Mouse (Mus musculus): ENCODE data around the gene Recql5.

The Recql5 gene

DNA sequence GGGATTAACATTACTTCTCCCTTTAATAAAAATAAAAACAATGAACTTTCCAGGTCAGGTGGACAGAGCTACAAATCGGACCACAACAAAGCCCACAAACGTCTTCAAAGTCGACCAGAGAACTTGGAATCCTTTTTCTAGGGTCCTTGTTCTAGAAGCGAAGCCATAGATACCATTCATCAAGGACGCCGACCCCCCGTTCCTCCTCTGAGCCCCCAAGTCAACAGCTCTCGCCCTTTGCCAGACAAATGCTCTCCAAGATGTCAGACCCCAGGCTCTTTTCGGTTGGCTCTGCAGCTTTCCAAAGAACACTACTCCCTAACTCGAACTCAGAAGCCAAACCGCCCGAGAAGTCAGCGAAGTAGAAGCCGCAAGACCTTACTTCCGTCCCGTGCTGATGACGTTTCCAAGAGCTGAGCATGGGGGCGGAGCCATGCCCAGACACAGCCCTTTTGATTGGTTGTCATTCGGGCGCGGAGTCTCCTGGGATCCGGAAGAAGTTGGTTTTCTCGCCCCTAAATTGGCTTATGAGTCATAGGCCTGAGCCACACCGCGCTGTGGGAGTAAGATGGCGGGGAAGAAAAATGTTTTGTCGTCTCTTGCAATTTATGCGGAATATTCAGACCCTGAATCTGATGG is at the start of gene Recql5, which contains the start of gene Sap30bp:
Recql5 (minus strand) TSS at position 370 of the 639 bp plus-strand sequence.
Sap30bp (plus strand) TSS at position 175 of the 639 bp plus-strand sequence.
- peak; percentile 99 for DNase-seq (ENCODE audit: extremely low spot score, low spot score)

- DNase-seq (ENCODE audit: extremely low spot score, low spot score): no peak
Observed at GRCm38 (mm10) chr11:115982472-115982871, 49.2 kb upstream of the Recql5 start.

- DNase-seq (ENCODE audit: extremely low spot score, low spot score): no peak
Observed at GRCm38 (mm10) chr11:115975544-115975943, 42.3 kb upstream of the Recql5 start.

DNA sequence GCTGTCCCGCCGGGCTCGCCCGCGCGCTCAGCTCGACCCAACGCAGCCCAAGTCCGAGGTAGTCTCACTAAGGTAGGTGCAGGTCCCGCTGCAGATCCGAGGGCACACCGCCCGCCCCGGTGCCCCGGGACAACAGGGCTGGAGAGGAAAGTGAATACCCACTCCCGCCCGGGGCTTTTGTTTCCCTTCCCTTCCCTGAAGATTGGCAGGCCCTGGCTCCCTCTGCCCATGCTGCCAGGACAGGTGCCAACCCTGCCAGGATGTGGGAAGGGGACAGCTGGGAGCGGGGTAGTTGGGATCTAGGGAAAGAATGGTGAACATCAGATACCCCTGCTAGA is 41.8 kb upstream of the Recql5 start:
- DNase-seq (ENCODE audit: extremely low spot score, low spot score): peak; percentile 19

GRCm38 (mm10) chr11:115974309-115975082 is 41.2 kb upstream of the Recql5 start, which contains the start of gene Itgb4:
TSS of gene Itgb4 (plus strand) at chr11:115974709.
- peak; percentile 19 for DNase-seq (ENCODE audit: extremely low spot score, low spot score)

DNA sequence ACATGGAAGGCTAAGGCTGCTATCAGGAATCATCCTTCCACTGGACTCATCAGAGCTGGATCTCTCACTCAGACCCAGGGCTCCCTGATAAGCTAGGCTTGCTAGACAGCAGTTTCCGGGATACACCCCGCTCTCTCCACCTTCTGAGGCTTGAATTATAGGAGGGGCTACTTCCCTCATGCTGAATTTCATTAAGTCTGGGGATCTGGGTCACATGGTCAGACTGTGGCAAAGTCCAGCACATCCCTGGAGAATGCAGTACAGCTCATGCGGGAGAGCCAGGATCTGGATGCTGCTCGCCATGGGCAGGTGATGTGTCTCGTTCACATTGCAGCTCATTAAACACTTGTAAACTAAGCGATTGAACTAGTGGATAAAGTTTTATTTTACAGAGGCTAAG is 37.7 kb upstream of the Recql5 start:
- no peak for DNase-seq (ENCODE audit: extremely low spot score, low spot score)

DNA sequence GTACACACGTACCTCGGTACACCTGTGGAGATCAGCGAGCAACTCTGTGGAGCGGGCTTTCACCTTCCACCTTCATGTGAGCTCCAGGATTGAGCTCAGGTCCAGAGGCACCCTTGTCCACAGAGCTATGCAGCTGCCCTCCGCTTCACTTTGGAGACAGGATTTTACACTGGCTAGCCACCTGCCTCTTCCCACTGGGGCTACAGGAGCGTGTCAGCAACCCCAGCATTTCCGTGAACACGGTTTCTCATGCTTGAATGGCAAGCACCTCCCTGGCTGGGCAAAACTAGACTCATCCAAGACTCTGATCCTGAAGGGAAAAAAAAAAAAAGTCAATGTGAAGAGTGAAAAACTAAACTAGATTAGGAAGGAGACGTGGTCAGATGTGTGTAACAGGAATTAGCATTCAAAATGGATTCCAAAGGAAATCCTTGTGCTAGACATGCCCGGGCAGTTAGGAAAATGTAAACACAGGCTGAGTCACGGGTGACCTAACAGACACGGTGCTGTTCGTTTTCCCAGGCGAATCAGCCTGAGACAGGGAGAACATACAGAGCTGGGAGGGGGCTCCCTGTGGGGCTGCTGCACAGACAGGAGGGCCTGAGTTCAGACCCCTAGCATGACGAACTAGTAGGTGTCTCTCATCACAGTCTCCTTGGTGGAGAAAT is 36.9 kb upstream of the Recql5 start:
- no peak for DNase-seq (ENCODE audit: extremely low spot score, low spot score)

DNA sequence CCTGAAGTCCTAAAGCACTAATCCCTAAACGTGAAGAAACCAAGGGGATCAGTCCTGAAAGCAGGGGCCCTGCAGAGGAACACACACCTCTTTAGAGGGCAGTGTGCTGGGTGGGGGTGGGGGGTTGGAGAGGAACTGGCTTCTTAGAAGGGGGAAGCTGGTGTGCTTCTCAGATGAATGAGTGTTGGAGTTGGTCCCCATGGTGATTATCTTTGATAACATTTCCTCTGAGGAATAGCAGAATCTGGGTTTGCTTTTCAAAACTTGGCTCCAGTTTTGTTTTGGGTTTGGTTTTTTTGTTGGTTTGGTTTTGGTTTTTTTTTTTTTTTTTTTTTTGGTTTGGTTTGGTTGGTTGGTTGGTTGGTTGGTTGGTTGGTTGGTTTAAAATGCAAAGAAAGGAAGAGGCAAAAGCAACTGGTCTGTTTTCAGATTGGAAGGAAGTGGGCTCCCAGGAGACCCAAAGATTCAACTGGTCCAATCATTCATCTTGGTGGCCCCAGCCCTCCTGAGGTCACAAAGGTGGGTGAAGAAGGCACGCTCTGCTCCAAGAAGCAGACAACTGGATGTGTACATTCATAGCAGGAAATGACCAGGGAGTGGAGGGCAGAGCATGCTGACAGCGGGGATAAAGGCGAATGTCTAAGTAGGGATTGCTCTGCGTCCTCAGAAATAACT is 35.6 kb upstream of the Recql5 start:
- no peak for DNase-seq (ENCODE audit: extremely low spot score, low spot score)

GRCm38 (mm10) chr11:115964977-115965604 is 31.8 kb upstream of the Recql5 start:
- DNase-seq (ENCODE audit: extremely low spot score, low spot score): no peak

- no peak for DNase-seq (ENCODE audit: extremely low spot score, low spot score)
Observed at GRCm38 (mm10) chr11:115962651-115963412, 29.6 kb upstream of the Recql5 start.

- DNase-seq (ENCODE audit: extremely low spot score, low spot score): no peak
Observed at GRCm38 (mm10) chr11:115959018-115959417, 25.7 kb upstream of the Recql5 start.

GRCm38 (mm10) chr11:115957971-115958370 is 24.7 kb upstream of the Recql5 start:
- no peak for DNase-seq (ENCODE audit: extremely low spot score, low spot score)

GRCm38 (mm10) chr11:115956453-115956852 is 23.2 kb upstream of the Recql5 start:
- peak; percentile 40 for DNase-seq (ENCODE audit: extremely low spot score, low spot score)

GRCm38 (mm10) chr11:115955195-115955858 is 22.1 kb upstream of the Recql5 start:
- DNase-seq (ENCODE audit: extremely low spot score, low spot score): no peak

GRCm38 (mm10) chr11:115954712-115955111 is 21.4 kb upstream of the Recql5 start:
- no peak for DNase-seq (ENCODE audit: extremely low spot score, low spot score)

GRCm38 (mm10) chr11:115950719-115951118 is 17.4 kb upstream of the Recql5 start:
- DNase-seq (ENCODE audit: extremely low spot score, low spot score): no peak

DNA sequence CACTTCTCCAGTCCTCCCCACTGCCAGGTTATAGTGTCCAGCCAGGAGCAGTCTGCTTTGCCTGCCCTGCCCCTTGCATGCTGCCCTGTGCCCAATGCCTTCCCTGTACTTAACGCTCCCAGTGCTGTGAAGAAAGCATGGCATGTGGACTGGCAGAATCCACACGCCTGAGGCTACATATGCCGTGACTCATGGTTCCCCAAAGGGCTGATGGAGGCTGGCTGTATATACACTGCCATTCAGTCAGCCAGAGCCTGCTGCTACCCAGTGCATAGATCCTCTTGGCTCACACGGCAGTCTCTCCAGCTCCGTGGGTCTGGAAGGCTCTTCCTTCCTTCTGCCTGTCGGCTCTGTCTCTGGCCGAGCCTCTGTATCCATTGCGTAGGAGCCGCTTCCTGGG is 15.0 kb upstream of the Recql5 start:
- no peak for DNase-seq (ENCODE audit: extremely low spot score, low spot score)

DNA sequence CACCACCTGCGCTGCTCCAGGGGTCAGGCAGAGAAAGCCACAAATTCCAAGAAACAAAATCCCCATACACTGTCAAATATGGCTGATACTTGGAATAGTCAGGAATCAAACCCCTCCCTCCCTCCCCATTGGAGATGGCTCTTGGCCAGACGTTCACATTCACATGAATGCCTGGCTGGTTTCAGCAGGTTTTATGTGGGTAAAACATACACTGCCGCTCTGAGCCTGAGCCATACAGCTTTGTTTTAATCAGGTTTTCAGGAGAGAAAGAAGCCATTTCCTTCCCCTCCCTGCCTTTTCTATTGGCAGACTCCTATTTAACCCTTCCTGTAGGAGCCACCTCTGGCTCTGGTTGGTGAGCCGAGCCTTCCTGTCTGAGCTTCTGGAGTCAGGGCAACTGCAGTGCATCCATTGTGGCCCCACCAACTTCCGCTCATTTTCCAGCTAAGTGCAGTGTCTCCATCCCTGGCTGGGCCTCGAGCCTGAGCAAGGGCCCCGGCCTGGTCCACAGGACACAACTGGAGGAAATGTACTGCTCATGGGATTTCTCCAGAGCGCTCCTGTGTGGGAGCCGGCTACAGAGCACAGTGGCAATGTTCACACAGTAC is 13.0 kb upstream of the Recql5 start:
- no peak for DNase-seq (ENCODE audit: extremely low spot score, low spot score)

DNA sequence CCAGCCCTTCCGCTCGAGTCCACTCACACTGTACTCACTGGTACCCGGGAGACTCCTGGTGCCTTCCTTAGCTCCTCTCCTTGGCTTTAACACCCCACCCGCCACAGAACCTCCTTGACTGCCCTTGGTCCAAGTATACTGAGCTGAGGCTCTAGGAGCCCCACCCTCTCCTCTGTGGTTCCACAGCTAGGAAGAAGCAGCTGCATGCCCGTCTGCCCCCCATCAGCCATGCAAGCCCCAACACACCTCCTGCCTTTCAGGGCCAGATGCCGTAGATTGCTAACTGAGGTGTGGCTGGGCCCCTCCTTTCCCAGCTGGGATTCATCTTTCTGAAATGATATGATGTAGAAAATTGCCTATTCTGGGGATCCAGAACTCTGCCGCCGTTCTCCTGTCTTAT is 12.0 kb upstream of the Recql5 start:
- DNase-seq (ENCODE audit: extremely low spot score, low spot score): no peak

GRCm38 (mm10) chr11:115941980-115942379 is 8.7 kb upstream of the Recql5 start:
- DNase-seq (ENCODE audit: extremely low spot score, low spot score): no peak
